Mouse (Mus musculus) lung, embryonic 14.5 days (tissue): Measurements from ENCODE around the gene Arhgap31. TPM values are rescaled to one million over a fixed set of nuclear protein-coding genes. Genes with fewer than 3 reads are reported as not detected.

ENCODE experiments used
- ATAC-seq: fragments of 200-750 bp; cut with Nextera tagmentation; 2 replicates; pipeline ENCODE4 v1.8.0; 2017; ENCODE audit warnings: mild to moderate bottlenecking, moderate TSS enrichment, moderate library complexity; ENCODE audit not compliant: insufficient read depth
- DNase-seq: peaks from one replicate; pipeline ENCODE4 v3.0.0-alpha.2; 2015
- H3K27ac ChIP-seq: fragments of 300-500 bp; sonication (generic); 2 replicates; pipeline ENCODE4 v1.5.1; 2014; ENCODE audit warnings: low read depth, mild to moderate bottlenecking, moderate library complexity
- H3K27me3 ChIP-seq: fragments of 300-500 bp; sonication (generic); 2 replicates; pipeline ENCODE4 v1.6.1; 2014; ENCODE audit warnings: low read length, control low read depth; ENCODE audit not compliant: insufficient read depth
- H3K36me3 ChIP-seq: fragments of 300-500 bp; sonication (generic); 2 replicates; pipeline ENCODE4 v1.6.1; 2014; ENCODE audit warnings: control low read depth; ENCODE audit not compliant: insufficient read depth
- H3K4me1 ChIP-seq: fragments of 300-500 bp; sonication (generic); 2 replicates; pipeline ENCODE4 v1.6.1; 2014; ENCODE audit warnings: antibody characterized with exemption, control low read depth; ENCODE audit not compliant: insufficient read depth
- H3K4me2 ChIP-seq: fragments of 300-500 bp; sonication (generic); 2 replicates; pipeline ENCODE4 v1.6.1; 2014; ENCODE audit warnings: mild to moderate bottlenecking
- H3K4me3 ChIP-seq: fragments of 300-500 bp; sonication (generic); 2 replicates; pipeline ENCODE4 v1.5.1; 2014; ENCODE audit warnings: low read depth, low read length
- H3K9ac ChIP-seq: fragments of 300-500 bp; sonication (generic); 2 replicates; pipeline ENCODE4 v1.6.1; 2014
- H3K9me3 ChIP-seq: fragments of 300-500 bp; sonication (generic); 2 replicates; pipeline ENCODE4 v1.6.1; 2016; ENCODE audit warnings: low read depth, low read length, control low read depth
- CTCF ChIP-seq: IDR thresholded peaks from 2 replicates; pipeline ENCODE4 v1.5.1; 2016; ENCODE audit warnings: antibody characterized with exemption, low read depth
- WGBS: fragments of 180-500 bp; shearing (Covaris S2); extraction: QIAGEN DNeasy Blood & Tissue Kit; methylation state at CpG from one replicate; pipeline ENCODE4 v1.1.7; 2014; 5-methylcytosine and 5-hydroxymethylcytosine counted together
- polyA plus RNA-seq: library from polyadenylated mRNA; unstranded; fragments of >200 nt; fragmentation: Nextera tagmentation; extraction: Ambion mirVana; gene quantifications from 2 replicates; pipeline ENCODE4 v1.2.1, GENCODE M21; 2014

Arhgap31 gene
- polyA plus RNA-seq, 1 experiment from 2014 or later: 21.6 TPM

DNA sequence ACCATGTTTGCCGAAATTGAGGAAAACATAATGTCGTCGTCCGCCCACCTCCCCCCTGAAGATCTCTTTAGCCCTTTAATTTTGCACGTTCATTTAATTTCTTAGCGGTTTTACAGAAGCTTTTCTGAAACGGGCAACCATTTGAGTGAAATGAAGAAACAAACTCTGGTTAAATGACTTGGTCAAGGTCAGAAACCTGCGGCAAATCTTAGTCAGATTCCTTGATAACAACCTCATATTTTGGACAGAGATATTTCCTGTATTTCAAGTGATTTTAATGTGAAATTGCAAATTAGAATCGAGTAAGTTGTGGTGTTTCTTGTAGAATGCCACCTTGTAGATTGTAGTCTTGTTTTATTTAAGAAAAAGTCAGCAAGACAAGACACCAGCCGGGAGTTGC is 149.6 kb downstream of the Arhgap31 start:
- ATAC-seq (no peak), DNase-seq (no peak)
- WGBS: 22% methylated on average over 10 of the region's 10 CpGs
- no peaks in the 10 kb centered on the region for H3K4me1 ChIP-seq
- no peaks in the 10 kb centered on the region for H3K9me3 ChIP-seq
- no peak for TF ChIP-seq CTCF
- peaks cover 42% of the 10 kb centered on the region for H3K36me3 ChIP-seq
- H3K27me3 ChIP-seq: no peaks in the 10 kb centered on the region
- peak overlapping the region; percentile 85 for H3K4me3 ChIP-seq
- H3K9ac ChIP-seq: peak overlapping the region; percentile 92
- peak overlapping the region; percentile 58 for H3K4me2 ChIP-seq
- no peak overlapping the region for H3K27ac ChIP-seq

- WGBS: under 1% methylated on average over 25 of the region's 25 CpGs
- Histone ChIP-seq H3K4me1 (no peaks in the 10 kb centered on the region), H3K27ac (peak overlapping the region; percentile 83), H3K9ac (peak overlapping the region; percentile 92), H3K9me3 (no peaks in the 10 kb centered on the region), H3K27me3 (no peaks in the 10 kb centered on the region), H3K4me2 (peak overlapping the region; percentile 58), H3K4me3 (peak overlapping the region; percentile 85), H3K36me3 (peaks cover 36% of the 10 kb centered on the region)
- TF ChIP-seq CTCF: no peak
- no peak; the same call in 1 of the 2 replicates for ATAC-seq
- DNase-seq: no peak
Measured at GRCm38 (mm10) chr16:38562968-38563327, 150.1 kb downstream of the Arhgap31 start.

DNA sequence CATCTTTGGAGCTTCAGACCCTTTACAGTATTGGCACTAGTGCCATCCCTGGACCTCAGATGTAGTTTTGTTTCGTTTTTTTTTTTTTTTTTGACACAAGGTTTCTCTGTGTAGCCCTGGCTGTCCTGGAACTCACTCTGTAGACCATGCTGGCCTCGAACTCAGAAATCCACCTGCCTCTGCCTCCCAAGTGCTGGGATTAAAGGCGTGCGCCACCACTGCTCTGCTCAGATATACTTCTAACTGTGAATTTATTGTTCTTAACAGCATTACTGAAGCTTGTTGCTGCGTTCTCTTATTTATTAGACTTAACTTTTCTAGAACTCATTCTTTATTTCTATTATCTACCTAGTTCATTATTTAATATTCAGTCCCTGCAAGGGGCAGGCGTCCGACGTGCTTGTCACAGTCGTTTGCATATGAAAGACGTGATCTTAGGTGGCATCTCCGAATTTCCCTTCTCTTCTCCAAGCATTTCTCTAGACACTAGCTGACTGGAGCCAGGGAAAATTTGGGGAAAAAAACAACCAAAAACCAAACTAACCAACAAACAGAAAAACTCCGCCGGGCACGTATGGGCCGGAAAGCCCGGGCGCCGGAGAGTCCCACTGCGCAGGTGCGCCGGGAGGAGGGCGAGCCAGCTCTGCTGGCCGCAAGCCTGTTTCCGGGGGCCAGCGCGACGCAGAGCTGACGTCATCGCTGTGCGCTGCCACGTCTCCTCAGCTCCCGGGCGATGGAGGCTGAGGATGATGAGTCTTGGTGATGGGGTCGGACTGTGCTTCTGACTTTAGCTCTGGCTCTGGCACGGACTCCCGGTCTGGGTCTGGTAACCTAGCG is 150.7 kb downstream of the Arhgap31 start:
- Histone ChIP-seq H3K9ac (peak overlapping the region; percentile 92), H3K27ac (peak overlapping the region; percentile 83), H3K9me3 (no peaks in the 10 kb centered on the region), H3K4me1 (no peaks in the 10 kb centered on the region), H3K36me3 (peaks cover 31% of the 10 kb centered on the region), H3K4me3 (peak overlapping the region; percentile 85), H3K27me3 (no peaks in the 10 kb centered on the region), H3K4me2 (peak overlapping the region; percentile 58)
- peak; percentile 97 for ATAC-seq
- no peak for TF ChIP-seq CTCF
- peak; percentile 98 for DNase-seq
- WGBS: 7% methylated on average over 37 of the region's 37 CpGs

GRCm38 (mm10) chr16:38558221-38558748 is 154.8 kb downstream of the Arhgap31 start, which contains the start of gene Tmem39a:
Tmem39a (plus strand) TSS chr16:38558698.
- H3K36me3 ChIP-seq: no peaks in the 10 kb centered on the region
- H3K4me2 ChIP-seq: no peak within 1 kb of the TSS
- no peak for ATAC-seq
- no peak within 1 kb of the TSS for H3K9ac ChIP-seq
- no peaks in the 10 kb centered on the region for H3K27me3 ChIP-seq
- WGBS: 91% methylated on average over 3 of the region's 3 CpGs
- H3K4me1 ChIP-seq: no peaks in the 10 kb centered on the region
- no peaks in the 10 kb centered on the region for H3K9me3 ChIP-seq
- H3K4me3 ChIP-seq: no peak within 1 kb of the TSS
- no peak within 1 kb of the TSS for H3K27ac ChIP-seq
- no peak for DNase-seq
- TF ChIP-seq CTCF: no peak

- Histone ChIP-seq H3K27me3 (no peaks in the 10 kb centered on the region), H3K4me3 (no peak overlapping the region), H3K36me3 (no peaks in the 10 kb centered on the region), H3K9me3 (no peaks in the 10 kb centered on the region), H3K27ac (no peak overlapping the region), H3K4me1 (no peaks in the 10 kb centered on the region), H3K9ac (no peak overlapping the region), H3K4me2 (no peak overlapping the region)
- no peak for DNase-seq
- ATAC-seq: no peak
- no peak for TF ChIP-seq CTCF
- WGBS: 83% methylated on average over 3 of the region's 3 CpGs
Measured at GRCm38 (mm10) chr16:38555988-38556387, 157.1 kb downstream of the Arhgap31 start.

DNA sequence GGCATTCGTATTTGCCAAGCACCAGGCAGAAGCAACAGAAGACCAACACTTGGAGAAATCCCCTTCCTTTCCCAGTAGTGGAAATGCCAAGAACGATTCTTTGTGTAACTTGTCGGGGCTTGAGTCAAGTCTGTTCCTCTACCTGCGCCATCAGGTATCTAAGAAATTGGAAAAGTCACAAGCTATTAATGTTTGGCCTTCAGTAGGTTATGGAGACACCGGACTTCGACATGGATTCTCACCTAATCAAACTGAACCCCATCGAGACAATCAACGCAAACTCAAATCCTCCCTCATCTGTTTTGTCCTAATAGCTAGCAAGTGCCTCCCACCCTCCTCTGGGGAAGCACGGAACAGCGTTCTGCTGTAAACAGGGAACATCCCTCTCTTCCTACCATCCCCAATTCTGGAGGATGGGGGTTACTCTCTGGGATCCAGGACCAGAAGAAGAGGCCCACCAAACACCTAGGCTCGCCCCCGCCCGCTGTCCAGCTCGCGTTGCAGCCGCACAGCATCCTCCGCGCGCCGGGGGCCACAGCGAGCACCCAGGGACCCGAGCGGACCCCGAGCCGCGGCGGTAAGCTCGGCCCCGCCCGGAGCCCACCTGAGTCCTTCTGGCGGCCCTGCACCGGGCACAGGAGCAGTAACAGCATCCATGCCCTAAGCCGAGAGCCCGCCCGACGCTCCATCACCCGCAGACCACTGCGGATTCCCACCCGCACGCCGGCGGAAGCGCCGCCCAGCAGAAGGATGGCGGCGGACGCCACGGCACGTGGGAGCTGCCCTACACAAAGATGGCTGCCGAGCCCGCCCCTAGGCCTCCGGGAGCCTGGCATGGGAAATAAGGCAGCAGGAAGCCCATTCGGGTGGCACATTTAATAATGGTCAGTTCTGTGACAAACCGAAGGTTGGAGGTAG is 163.3 kb downstream of the Arhgap31 start, which contains the start of gene Poglut1:
Gene Poglut1 (minus strand): TSS at position 780 of the 918 bp plus-strand sequence.
- Histone ChIP-seq H3K36me3 (peaks cover 18% of the 10 kb centered on the region), H3K9ac (peak within 1 kb of the TSS; percentile 77), H3K4me3 (peak within 1 kb of the TSS; percentile 82), H3K9me3 (no peaks in the 10 kb centered on the region), H3K4me1 (no peaks in the 10 kb centered on the region), H3K4me2 (peak within 1 kb of the TSS; percentile 84), H3K27me3 (no peaks in the 10 kb centered on the region), H3K27ac (no peak within 1 kb of the TSS)
- DNase-seq (peak; percentile 88), ATAC-seq (peak; percentile 97)
- whole genome bisulfite sequencing: 1% methylated on average over 54 of the region's 54 CpGs
- TF ChIP-seq CTCF: no peak

Other genes with a start within 250 kb of the Arhgap31 start
- 23.1 and 25.1 TPM in 2 replicates for gene Timmdc1, start 190.6 kb downstream of the Arhgap31 start, polyA plus RNA-seq
- 61.2 and 63.4 TPM in 2 replicates for gene Poglut1, start 163.0 kb downstream of the Arhgap31 start, polyA plus RNA-seq
- gene Tmem39a, start 154.6 kb downstream of the Arhgap31 start, polyA plus RNA-seq: 117 and 128 TPM in 2 replicates
- 36.6 and 39.0 TPM in 2 replicates for gene B4galt4, start 29.0 kb upstream of the Arhgap31 start, polyA plus RNA-seq
- 15.4 and 16.8 TPM in 2 replicates for gene Upk1b, start 87.1 kb upstream of the Arhgap31 start, polyA plus RNA-seq
- not detected in 2 replicates for gene 4930435E12Rik, start 115.5 kb upstream of the Arhgap31 start, polyA plus RNA-seq
- 0.12 and 0.18 TPM in 2 replicates for gene Igsf11, start 179.4 kb upstream of the Arhgap31 start, polyA plus RNA-seq